Mouse (Mus musculus) E14TG2a.4 (cell line): ENCODE data around the gene Sema5b.
A peak's percentile ranks its signal among the peaks of the same experiment; 100 is the strongest.

Experiments
- H3K27me3 ChIP-seq: 2 replicates; pipeline ENCODE4 v1.6.1; 2014; ENCODE audit warnings: low read length, control low read depth; ENCODE audit not compliant: insufficient read depth
- H3K36me3 ChIP-seq: 2 replicates; pipeline ENCODE4 v1.6.1; 2014; ENCODE audit warnings: low read length, control low read depth; ENCODE audit not compliant: insufficient read depth
- H3K4me1 ChIP-seq: replicated peaks from 2 replicates; pipeline ENCODE4 v1.6.1; 2014; ENCODE audit warnings: low read depth, low read length, control low read depth
- H3K4me3 ChIP-seq: replicated peaks from 2 replicates; pipeline ENCODE4 v1.5.1; 2014; ENCODE audit warnings: mild to moderate bottlenecking, low read length
- H3K9me3 ChIP-seq: 2 replicates; pipeline ENCODE4 v1.6.1; 2014; ENCODE audit warnings: low read length, control low read depth
- CTCF ChIP-seq: conservative IDR thresholded peaks from 2 replicates; pipeline ENCODE4 v1.5.1; 2014; ENCODE audit warnings: low read length
- NANOG ChIP-seq: IDR thresholded peaks from 2 replicates; pipeline ENCODE4 v1.6.1; 2014; ENCODE audit warnings: borderline replicate concordance, low read length, mixed read lengths
- POU5F1 ChIP-seq: IDR thresholded peaks from 2 replicates; pipeline ENCODE4 v1.6.1; 2014; ENCODE audit warnings: low read length, borderline replicate concordance

The Sema5b gene

DNA sequence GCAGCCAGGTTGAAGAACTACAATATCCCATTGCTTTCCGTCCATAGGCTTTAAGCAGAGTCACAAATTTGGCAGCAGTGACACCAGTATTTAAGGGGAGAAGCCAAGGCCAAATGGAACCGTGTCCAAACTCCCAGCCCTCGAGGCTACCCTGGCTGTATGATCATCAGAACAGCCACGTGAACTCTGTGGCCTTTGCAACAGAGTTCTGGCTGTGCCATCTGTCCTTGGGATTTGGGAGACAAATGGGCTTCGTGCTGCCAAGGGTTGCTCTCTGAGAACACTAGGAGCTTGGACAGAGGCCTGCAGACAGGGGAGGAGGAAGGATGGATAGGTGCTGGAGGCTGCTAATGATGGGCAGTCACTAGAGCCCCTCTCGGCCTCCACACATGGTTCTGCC lies 111.3 kb downstream of the Sema5b start:
- Histone ChIP-seq H3K9me3 (no peaks in the 10 kb centered on the region), H3K4me1 (peaks cover 4% of the 10 kb centered on the region; the same call in 1 of the 2 replicates), H3K36me3 (peaks cover 6% of the 10 kb centered on the region; the same call in 1 of the 2 replicates), H3K4me3 (no peak overlapping the region), H3K27me3 (peaks cover 79% of the 10 kb centered on the region)
- TF ChIP-seq POU5F1 (no peak), CTCF (no peak), NANOG (no peak)

DNA sequence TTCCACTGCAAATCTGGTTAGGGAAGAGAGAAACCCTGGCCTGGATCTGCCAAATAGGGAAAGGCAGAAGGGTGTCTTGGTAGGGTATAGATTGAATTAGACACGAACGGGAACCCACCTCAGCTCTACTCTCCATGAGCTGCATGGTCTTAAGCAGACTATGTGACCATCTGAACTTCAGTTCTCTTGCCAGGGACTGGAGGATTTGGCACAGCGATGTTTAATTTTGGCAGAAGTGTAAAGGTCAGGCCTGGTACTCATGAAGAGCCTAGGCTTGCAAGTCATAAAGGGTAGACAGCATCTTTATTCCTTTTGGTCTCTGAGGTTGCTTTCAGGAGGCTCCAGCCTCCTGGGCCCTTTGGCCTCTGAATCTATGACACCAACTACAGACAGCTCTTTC lies 111.8 kb downstream of the Sema5b start:
- Histone ChIP-seq H3K27me3 (peaks cover 79% of the 10 kb centered on the region), H3K4me1 (peaks cover 4% of the 10 kb centered on the region; the same call in 1 of the 2 replicates), H3K9me3 (no peaks in the 10 kb centered on the region), H3K36me3 (0 out of 2 replicates have a peak, but pooled peaks cover under 1% of the 10 kb centered on the region), H3K4me3 (no peak overlapping the region)
- TF ChIP-seq POU5F1: no peak
- TF ChIP-seq NANOG: no peak
- TF ChIP-seq CTCF: no peak

DNA sequence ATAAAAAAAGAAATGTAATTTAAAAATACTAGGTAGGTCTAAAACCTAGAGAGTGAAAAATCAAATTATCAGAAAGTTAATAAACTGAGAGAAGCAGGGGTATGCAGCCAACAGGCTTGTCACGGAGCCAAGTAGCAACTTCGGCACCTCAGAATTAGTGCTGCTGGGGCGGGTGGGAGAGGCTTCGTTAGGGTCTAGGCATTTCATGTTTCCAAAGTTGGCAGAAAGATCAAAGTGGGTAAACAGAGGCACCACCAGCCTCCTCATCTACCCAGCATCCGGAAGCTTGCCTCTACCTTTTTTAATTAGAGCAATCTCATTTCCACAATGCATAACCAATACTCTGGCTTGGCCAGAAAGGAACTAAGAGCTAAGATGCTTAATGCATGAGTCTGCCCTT lies 113.0 kb downstream of the Sema5b start:
- no peaks in the 10 kb centered on the region for H3K36me3 ChIP-seq
- peaks cover 4% of the 10 kb centered on the region; the same call in 1 of the 2 replicates for H3K4me1 ChIP-seq
- H3K4me3 ChIP-seq: no peak overlapping the region
- no peaks in the 10 kb centered on the region for H3K9me3 ChIP-seq
- peaks cover 85% of the 10 kb centered on the region for H3K27me3 ChIP-seq
- TF ChIP-seq CTCF: no peak

DNA sequence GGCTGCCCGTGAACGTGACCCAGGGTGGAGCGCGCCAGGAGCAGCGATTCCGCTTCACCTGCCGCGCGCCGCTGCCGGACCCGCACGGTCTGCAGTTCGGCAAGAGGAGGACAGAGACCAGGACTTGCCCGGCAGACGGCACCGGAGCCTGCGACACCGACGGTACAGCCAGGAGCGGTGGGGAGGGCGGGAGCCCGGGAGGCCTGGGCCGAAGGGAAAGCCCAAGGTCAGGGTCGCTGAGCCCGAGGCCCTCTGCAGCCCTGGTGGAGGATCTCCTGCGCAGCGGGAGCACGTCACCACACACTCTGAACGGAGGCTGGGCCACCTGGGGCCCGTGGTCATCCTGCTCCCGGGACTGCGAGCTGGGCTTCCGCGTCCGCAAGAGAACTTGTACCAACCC lies 119.3 kb downstream of the Sema5b start:
- peak overlapping the region; percentile 77 for H3K4me3 ChIP-seq
- peaks cover 17% of the 10 kb centered on the region for H3K36me3 ChIP-seq
- TF ChIP-seq NANOG: no peak
- TF ChIP-seq POU5F1: no peak
- no peak for TF ChIP-seq CTCF
- H3K4me1 ChIP-seq: peaks cover 13% of the 10 kb centered on the region; the same call in 1 of the 2 replicates
- peaks cover 84% of the 10 kb centered on the region for H3K27me3 ChIP-seq
- H3K9me3 ChIP-seq: no peaks in the 10 kb centered on the region

- peaks cover 59% of the 10 kb centered on the region for H3K27me3 ChIP-seq
- no peak overlapping the region for H3K4me3 ChIP-seq
- peaks cover 13% of the 10 kb centered on the region; the same call in 1 of the 2 replicates for H3K4me1 ChIP-seq
- H3K36me3 ChIP-seq: peaks cover 17% of the 10 kb centered on the region
- H3K9me3 ChIP-seq: no peaks in the 10 kb centered on the region
- TF ChIP-seq CTCF: no peak
- TF ChIP-seq POU5F1: no peak
- TF ChIP-seq NANOG: no peak
These were observed 123.0 kb downstream of the Sema5b start for GRCm38 (mm10) chr16:35663831-35664414.

DNA sequence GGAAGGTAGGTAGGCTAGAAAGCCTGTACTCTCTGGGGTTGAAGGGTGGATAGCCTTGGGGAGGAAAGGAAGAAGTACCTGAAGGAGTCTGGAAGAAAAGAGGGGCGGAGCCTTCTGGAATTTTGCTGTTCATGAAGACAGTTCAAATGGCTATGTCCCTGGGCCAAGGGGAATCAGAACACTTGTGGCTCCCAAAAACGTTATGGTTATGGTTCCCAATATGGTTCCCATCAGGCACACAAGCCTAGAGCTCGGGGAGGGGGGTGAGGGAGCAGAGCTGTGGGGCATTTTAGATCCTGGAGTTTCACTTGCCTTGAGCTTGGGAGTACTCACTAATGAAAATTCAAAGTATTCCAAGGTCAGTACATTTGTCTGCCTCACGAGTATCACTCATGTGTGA lies 123.9 kb downstream of the Sema5b start:
- TF ChIP-seq NANOG (no peak), POU5F1 (no peak), CTCF (no peak)
- Histone ChIP-seq H3K9me3 (no peaks in the 10 kb centered on the region), H3K4me3 (no peak overlapping the region), H3K27me3 (peaks cover 52% of the 10 kb centered on the region), H3K4me1 (peaks cover 6% of the 10 kb centered on the region; the same call in 1 of the 2 replicates), H3K36me3 (peaks cover 17% of the 10 kb centered on the region)

DNA sequence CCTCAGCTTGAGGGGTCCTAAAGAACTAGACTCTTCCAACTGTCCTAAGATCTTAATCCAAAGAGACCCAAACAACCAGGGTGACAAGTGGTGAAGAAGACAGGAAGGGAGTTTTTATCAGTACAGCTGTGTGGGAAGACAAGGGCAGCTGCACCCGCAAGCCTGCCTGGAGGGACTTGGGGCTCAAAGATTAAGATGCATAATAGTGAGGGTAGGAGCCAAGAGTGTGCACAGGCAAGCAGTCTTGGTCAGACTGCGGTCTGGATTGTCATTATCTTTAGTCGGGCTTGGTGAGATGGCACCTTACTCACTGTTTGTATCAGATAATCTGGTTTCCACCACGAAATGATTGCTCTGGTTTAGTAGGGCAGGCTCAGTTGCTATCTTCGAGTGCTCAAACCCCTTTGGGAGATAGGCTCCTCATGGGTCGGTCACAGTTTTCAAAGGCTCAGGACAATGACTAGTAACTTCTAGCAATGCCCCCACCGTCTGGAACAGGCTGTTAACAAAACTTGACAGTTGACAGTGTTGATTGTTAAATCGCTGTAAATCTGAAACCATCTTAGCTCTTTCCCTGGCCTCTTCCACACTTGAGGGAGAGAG lies 136.7 kb downstream of the Sema5b start:
- Histone ChIP-seq H3K4me1 (peaks cover 19% of the 10 kb centered on the region), H3K9me3 (no peaks in the 10 kb centered on the region), H3K27me3 (peaks cover 13% of the 10 kb centered on the region), H3K4me3 (no peak overlapping the region), H3K36me3 (no peaks in the 10 kb centered on the region)
- TF ChIP-seq CTCF (no peak), NANOG (no peak), POU5F1 (no peak)

GRCm38 (mm10) chr16:35678476-35678875 lies 137.5 kb downstream of the Sema5b start:
- Histone ChIP-seq H3K36me3 (no peaks in the 10 kb centered on the region), H3K4me1 (peaks cover 19% of the 10 kb centered on the region), H3K4me3 (no peak overlapping the region), H3K27me3 (peaks cover 16% of the 10 kb centered on the region), H3K9me3 (no peaks in the 10 kb centered on the region)
- no peak for TF ChIP-seq POU5F1
